Mouse (Mus musculus): ENCODE measurements around the gene T2.

DNA sequence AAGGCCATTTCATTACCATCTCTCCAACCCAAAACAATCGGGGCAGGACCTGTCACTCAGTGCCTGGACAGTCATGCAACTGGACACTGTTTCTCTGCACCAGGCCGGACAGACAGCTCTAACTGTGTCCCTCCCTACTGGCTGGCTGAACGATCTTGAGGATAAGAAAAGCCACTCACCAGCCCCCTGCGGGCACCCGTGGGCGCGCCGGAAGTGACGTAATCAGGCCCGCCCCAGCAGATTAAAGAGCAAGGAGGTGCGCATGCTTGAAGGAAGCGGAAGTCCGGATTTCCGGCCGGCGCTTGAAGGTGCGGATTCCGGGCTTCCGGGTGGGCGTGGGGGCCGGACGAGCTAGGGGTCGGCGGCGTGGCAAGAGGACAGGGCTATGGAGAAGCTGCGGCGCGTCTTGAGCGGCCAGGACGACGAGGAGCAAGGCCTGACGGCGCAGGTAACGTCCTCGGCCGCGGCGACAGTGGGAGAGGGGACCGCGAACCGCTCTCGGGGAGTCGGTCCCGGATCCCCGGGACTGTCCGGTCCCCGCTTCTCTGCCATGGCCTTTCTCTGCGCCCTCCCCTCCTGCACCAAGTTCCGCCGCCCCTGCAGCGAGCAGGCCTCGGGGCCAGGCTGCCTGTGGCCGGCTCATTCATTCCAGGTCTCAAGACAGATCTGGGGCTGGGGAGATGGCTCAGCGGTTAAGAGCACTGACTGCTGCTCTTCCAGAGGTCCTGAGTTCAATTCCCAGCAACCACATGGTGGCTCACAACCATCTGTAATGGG lies 44.8 kb upstream of the T2 start, which contains the start of gene Sft2d1:
- TF ChIP-seq USF1 (IDR thresholded peaks at IDR 0.05; ENCODE audit: low read depth) (no peak), MYOG (IDR thresholded peaks at IDR 0.05; ENCODE audit: control insufficient read depth, extremely low read depth, insufficient read length) (no peak), CTCF (IDR thresholded peaks at IDR 0.05; ENCODE audit: control insufficient read depth, insufficient read depth, insufficient read length) (no peak)

Measured in C2C12 (cell line).